Mouse (Mus musculus): ENCODE results near the gene Gm45844. TPM values are rescaled to one million over a fixed set of nuclear protein-coding genes. Genes with fewer than 3 reads are reported as not detected.
A peak's percentile ranks its signal among the peaks of the same experiment; 100 is the strongest.
"Not testable (repeated sequence)": the region's sequence is repeated elsewhere in the genome, so short reads cannot be mapped to it uniquely, and the experiment has no call there.

Gene Gm45844
- 0.13 TPM for polyA plus RNA-seq (2012; fragmentation: generic; extraction: Trizol)
- long read RNA-seq, experiment 1, result 0 reads
- long read RNA-seq, experiment 2, result 0 reads

GRCm38 (mm10) chr7:7277966-7278567 lies at the start of gene Gm45844:
Gene Gm45844, minus strand, starts transcription at chr7:7278289.
- H3K36me3 ChIP-seq (ENCODE audit: control insufficient read depth, insufficient read depth); H3K79me2 ChIP-seq (ENCODE audit: control insufficient read depth, insufficient read depth): not testable (repeated sequence)
- TF ChIP-seq CTCF (IDR thresholded peaks at IDR 0.05; ENCODE audit: control insufficient read depth, insufficient read depth, insufficient read length), result peak; percentile 73

GRCm38 (mm10) chr7:7295595-7295994 lies 17.5 kb upstream of the Gm45844 start:
- no peaks in the 10 kb centered on the region for H3K27me3 ChIP-seq (ENCODE audit: control insufficient read depth, insufficient read depth, insufficient read length)
- H3K36me3 ChIP-seq (ENCODE audit: control insufficient read depth, insufficient read depth), result peaks cover 27% of the 10 kb centered on the region
- no peaks in the 10 kb centered on the region for H3K79me2 ChIP-seq (ENCODE audit: control insufficient read depth, insufficient read depth)
- H3ac ChIP-seq (ENCODE audit: control insufficient read depth, insufficient read length, low read depth), result no peak overlapping the region
- no peaks in the 10 kb centered on the region for H3K79me3 ChIP-seq (ENCODE audit: low read depth)
- TF ChIP-seq MYOG (IDR thresholded peaks at IDR 0.05; ENCODE audit: control insufficient read depth, extremely low read depth, insufficient read length) (no peak), MAX (IDR thresholded peaks at IDR 0.05) (no peak), CEBPB (IDR thresholded peaks at IDR 0.05; ENCODE audit: low read depth) (no peak), MYOD1 (IDR thresholded peaks at IDR 0.05; ENCODE audit: control insufficient read depth, insufficient read length, low read depth) (no peak), FOSL1 (IDR thresholded peaks at IDR 0.05; ENCODE audit: insufficient read depth, low read length, poor library complexity, severe bottlenecking) (no peak), USF1 (IDR thresholded peaks at IDR 0.05; ENCODE audit: low read depth) (no peak), CTCF (IDR thresholded peaks at IDR 0.05; ENCODE audit: control insufficient read depth, insufficient read depth, insufficient read length) (no peak)
- no peak overlapping the region for H3K4me3 ChIP-seq (ENCODE audit: insufficient read depth, poor library complexity, severe bottlenecking)

More at GRCm38 (mm10) chr7:7277966-7278567, at the start of gene Gm45844:
- H3ac ChIP-seq (ENCODE audit: control insufficient read depth, insufficient read length, low read depth); H3K27me3 ChIP-seq (ENCODE audit: control insufficient read depth, insufficient read depth, insufficient read length); H3K79me3 ChIP-seq (ENCODE audit: low read depth); H3K4me3 ChIP-seq (ENCODE audit: insufficient read depth, poor library complexity, severe bottlenecking): not testable (repeated sequence)

GRCm38 (mm10) chr7:7281383-7281782 lies 3.3 kb upstream of the Gm45844 start:
- TF ChIP-seq USF1 (IDR thresholded peaks at IDR 0.05; ENCODE audit: low read depth), result no peak
- no peak for TF ChIP-seq CTCF (IDR thresholded peaks at IDR 0.05; ENCODE audit: control insufficient read depth, insufficient read depth, insufficient read length)
- TF ChIP-seq MYOG (IDR thresholded peaks at IDR 0.05; ENCODE audit: control insufficient read depth, extremely low read depth, insufficient read length), result no peak
- no peak for TF ChIP-seq CEBPB (IDR thresholded peaks at IDR 0.05; ENCODE audit: low read depth)
- TF ChIP-seq MAX (IDR thresholded peaks at IDR 0.05), result no peak
- no peak for TF ChIP-seq FOSL1 (IDR thresholded peaks at IDR 0.05; ENCODE audit: insufficient read depth, low read length, poor library complexity, severe bottlenecking)
- TF ChIP-seq MYOD1 (IDR thresholded peaks at IDR 0.05; ENCODE audit: control insufficient read depth, insufficient read length, low read depth), result no peak
- Histone ChIP-seq H3K79me2 (ENCODE audit: control insufficient read depth, insufficient read depth) (no peaks in the 10 kb centered on the region), H3K27me3 (ENCODE audit: control insufficient read depth, insufficient read depth, insufficient read length) (no peaks in the 10 kb centered on the region), H3ac (ENCODE audit: control insufficient read depth, insufficient read length, low read depth) (no peak overlapping the region), H3K4me3 (ENCODE audit: insufficient read depth, poor library complexity, severe bottlenecking) (no peak overlapping the region), H3K36me3 (ENCODE audit: control insufficient read depth, insufficient read depth) (peaks cover 28% of the 10 kb centered on the region), H3K79me3 (ENCODE audit: low read depth) (no peaks in the 10 kb centered on the region)

GRCm38 (mm10) chr7:7277556-7277955 lies 533 bp downstream of the Gm45844 start:
- not testable (repeated sequence) for H3ac ChIP-seq (ENCODE audit: control insufficient read depth, insufficient read length, low read depth); H3K79me3 ChIP-seq (ENCODE audit: low read depth); H3K27me3 ChIP-seq (ENCODE audit: control insufficient read depth, insufficient read depth, insufficient read length); H3K36me3 ChIP-seq (ENCODE audit: control insufficient read depth, insufficient read depth); H3K4me3 ChIP-seq (ENCODE audit: insufficient read depth, poor library complexity, severe bottlenecking); H3K79me2 ChIP-seq (ENCODE audit: control insufficient read depth, insufficient read depth)

GRCm38 (mm10) chr7:7247228-7247627 lies 30.9 kb downstream of the Gm45844 start, which contains the start of gene Vmn2r29:
Gene Vmn2r29, minus strand, starts transcription at chr7:7247328.
- H3K79me3 ChIP-seq (ENCODE audit: low read depth); H3K36me3 ChIP-seq (ENCODE audit: control insufficient read depth, insufficient read depth); H3K27me3 ChIP-seq (ENCODE audit: control insufficient read depth, insufficient read depth, insufficient read length); H3ac ChIP-seq (ENCODE audit: control insufficient read depth, insufficient read length, low read depth); H3K4me3 ChIP-seq (ENCODE audit: insufficient read depth, poor library complexity, severe bottlenecking); H3K79me2 ChIP-seq (ENCODE audit: control insufficient read depth, insufficient read depth): not testable (repeated sequence)

GRCm38 (mm10) chr7:7209313-7210151 lies 68.6 kb downstream of the Gm45844 start, which contains the start of gene Zfp772:
Gene Zfp772, minus strand, starts transcription at chr7:7209998.
- not testable (repeated sequence) for H3ac ChIP-seq (ENCODE audit: control insufficient read depth, insufficient read length, low read depth); H3K79me3 ChIP-seq (ENCODE audit: low read depth); H3K79me2 ChIP-seq (ENCODE audit: control insufficient read depth, insufficient read depth); H3K36me3 ChIP-seq (ENCODE audit: control insufficient read depth, insufficient read depth); H3K27me3 ChIP-seq (ENCODE audit: control insufficient read depth, insufficient read depth, insufficient read length)
- H3K4me3 ChIP-seq (ENCODE audit: insufficient read depth, poor library complexity, severe bottlenecking), result peak within 1 kb of the TSS; percentile 41
